ENCODE assay signal across 17 mouse cellular contexts in the genomic region with DNA sequence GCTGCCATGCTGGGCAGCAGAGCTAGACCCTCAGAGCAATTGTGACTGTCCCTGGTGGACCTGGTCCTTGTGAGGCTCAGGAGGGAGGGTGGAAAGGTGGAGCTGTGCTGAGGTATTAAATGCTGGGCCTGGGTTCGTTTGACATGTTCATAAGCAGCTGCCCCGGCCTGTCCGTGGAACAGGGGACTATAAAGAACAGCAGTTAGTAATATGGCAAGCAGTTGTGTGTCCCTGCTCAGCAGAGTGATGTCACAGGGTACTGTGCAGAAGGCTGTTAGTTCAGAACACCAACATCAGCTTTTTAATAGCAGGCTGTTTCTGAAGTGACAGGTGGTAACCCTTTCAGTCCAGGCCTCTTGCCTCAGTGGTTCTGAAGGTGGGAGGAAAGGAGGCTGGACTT. TPM values are rescaled to one million over a fixed set of nuclear protein-coding genes. Genes with fewer than 3 reads are reported as not detected.
"Had no signal": no experiment of that assay in that cellular context is flagged by ENCODE, and none has a peak within 500 bp of the region (broad histone marks: within the 10 kb centered on the region; RNA-seq: fewer than 3 reads in every experiment).

No protein-coding gene starts in this region.

- H3K27ac ChIP-seq: neural tube, embryonic 13.5 days; neural tube, embryonic 15.5 days; stomach, embryonic 15.5 days; stomach, postnatal 0 days had no signal

- H3K4me2 ChIP-seq: neural tube, embryonic 13.5 days; neural tube, embryonic 15.5 days; stomach, embryonic 15.5 days had no signal

- H3K9me3 ChIP-seq: neural tube, embryonic 13.5 days; neural tube, embryonic 15.5 days; stomach, embryonic 15.5 days had no signal

- DNase-seq: retina, postnatal 1 day; right cerebral cortex, adult 18-20 months; right cerebral cortex, postnatal 14 days; right cerebral cortex, postnatal 25 days; right cerebral cortex, postnatal 4 days; spleen, adult 18-20 months; thymus, adult 18-20 months; thymus, adult 2 months; thymus, postnatal 14 days; thymus, postnatal 25 days; thymus, postnatal 36 days; thymus, postnatal 4 days had no signal

- H3K4me3 ChIP-seq: neural tube, embryonic 13.5 days; neural tube, embryonic 15.5 days; stomach, embryonic 15.5 days had no signal

- H3K9ac ChIP-seq: neural tube, embryonic 13.5 days; neural tube, embryonic 15.5 days; stomach, embryonic 15.5 days had no signal

- H3K4me1 ChIP-seq: neural tube, embryonic 13.5 days; neural tube, embryonic 15.5 days; stomach, embryonic 15.5 days had no signal

- H3K27me3 ChIP-seq: neural tube, embryonic 13.5 days; neural tube, embryonic 15.5 days; stomach, embryonic 15.5 days had no signal

RNA-seq across cellular contexts. Expression of a gene that starts 13.7 kb away (rescaled TPM):
- polyA plus RNA-seq: neural tube, embryonic 14.5 days had no signal
